Mouse (Mus musculus): Measurements from ENCODE around the gene Hydin. TPM values are rescaled to one million over a fixed set of nuclear protein-coding genes. Genes with fewer than 3 reads are reported as not detected.
"Not testable (repeated sequence)": the region's sequence is repeated elsewhere in the genome, so short reads cannot be mapped to it uniquely, and the experiment has no call there.

Hydin gene
- total RNA-seq, 2 experiments from 2014 or later: 0.06 TPM

DNA sequence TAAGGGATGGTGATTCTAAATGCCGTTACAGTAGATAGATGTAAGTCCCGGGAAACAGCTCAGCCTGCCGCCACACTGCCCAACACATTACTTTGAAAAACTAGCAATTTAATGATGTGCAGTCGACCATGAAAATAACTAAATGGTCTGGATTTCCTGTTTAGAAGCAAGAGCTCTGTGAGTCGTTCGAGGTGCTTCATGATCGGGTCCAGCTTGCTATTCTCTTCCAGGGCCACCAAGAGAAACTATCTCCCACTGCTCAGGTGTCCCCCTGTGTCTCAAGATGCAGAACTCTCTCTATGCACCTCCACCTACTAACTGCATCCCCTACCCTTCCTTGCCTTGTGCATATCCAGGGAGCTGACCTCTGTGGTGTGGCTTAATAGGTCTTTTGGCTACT lies 66.6 kb downstream of the Hydin start:
- DNase-seq: no peak

DNA sequence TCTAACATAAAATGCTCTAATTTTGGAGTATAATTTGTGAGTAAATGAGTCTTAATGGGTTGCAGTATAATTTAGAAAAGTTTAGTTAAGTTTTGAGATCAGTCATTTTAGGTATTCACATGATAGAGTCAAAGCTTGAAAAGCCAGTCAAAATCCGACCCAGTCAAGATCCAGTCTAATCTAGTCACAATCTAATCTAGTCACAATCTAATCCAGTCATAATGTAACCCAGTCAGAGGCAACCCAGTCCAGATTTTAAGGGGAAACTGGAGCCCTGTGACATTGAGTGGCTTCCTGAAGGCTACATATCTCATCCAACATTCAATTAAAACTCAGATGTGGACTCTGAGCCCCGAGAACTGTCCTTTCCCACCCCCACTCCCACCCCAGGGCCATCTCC lies 72.7 kb downstream of the Hydin start:
- DNase-seq: no peak

DNA sequence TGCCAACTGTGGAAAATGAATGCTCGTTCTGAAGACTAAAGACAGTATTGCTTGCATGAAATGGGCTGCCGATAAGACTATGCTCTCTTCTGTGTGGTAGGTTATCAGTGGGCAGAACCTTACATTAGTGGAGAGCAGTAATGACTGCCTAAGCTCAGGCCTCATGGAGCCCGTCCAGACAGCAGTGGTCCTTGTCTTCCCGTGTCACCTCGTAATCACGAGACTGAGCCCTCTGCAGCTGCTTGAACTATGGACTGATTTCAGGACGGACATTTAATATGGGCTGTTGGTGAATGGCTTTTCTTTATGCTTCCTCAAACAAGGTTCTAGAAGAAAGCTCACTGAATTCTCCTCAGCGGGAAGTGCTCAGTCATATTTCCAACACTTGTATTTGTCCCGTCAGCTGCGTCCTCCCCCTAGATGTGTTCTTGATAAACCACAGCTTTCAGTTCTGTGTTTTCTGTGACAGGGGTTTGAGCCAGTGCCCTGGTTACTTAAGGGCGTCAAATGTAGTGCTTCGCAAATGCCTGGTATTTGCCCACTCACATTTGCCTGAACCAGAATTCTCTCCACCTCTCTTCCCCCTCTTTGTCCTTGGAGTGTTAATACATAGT lies 73.4 kb downstream of the Hydin start:
- no peak for DNase-seq

DNA sequence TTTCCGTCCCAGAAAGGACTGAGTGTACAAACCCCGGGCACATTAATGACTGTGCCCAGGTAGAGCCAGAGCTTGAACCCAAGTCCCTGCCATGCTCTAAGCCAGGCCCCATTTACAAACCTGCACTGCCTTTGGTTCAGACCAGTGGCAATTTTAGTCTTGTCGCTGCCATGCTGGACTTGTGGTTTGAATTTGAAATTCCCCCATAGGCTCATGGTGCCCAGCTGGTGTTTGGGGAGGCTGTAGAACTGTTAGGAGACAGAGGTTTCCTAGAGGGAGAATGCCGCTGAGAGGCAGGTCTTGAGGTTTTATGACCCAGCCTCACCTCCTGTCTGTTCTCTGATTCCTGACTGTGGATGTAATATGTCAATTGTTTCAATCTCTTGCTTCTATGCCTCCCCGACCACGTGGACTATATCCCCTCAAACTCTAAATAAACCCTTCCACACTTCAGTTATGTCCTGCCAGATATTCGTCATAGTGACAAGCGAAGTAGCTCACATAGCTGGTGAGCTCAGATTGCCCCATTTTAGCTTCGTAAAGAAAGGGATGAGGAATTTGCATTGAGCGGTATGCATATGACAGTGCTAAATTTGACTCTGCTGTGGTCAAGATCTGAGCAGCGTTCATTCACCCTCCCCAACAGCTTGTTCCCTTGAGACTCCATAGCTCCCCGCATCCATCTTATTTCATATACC lies 79.1 kb downstream of the Hydin start:
- no peak for DNase-seq

DNA sequence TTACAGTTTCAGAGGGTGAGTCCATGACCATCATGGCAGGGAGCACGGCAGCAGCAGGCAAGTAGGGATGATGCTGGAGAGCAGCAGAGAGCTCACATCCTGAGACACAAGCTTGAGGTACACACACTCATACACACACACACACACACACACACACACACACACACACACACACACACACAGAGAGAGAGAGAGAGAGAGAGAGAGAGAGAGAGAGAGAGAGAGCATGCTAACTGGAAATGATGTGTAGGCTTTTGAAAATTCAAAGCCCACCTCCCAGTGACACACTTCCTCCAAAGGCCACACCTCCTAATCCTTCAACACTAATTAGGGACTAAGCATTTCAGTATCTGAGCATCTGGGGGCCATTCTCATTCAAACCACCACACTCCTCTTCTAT lies 80.1 kb downstream of the Hydin start:
- no peak for DNase-seq

DNA sequence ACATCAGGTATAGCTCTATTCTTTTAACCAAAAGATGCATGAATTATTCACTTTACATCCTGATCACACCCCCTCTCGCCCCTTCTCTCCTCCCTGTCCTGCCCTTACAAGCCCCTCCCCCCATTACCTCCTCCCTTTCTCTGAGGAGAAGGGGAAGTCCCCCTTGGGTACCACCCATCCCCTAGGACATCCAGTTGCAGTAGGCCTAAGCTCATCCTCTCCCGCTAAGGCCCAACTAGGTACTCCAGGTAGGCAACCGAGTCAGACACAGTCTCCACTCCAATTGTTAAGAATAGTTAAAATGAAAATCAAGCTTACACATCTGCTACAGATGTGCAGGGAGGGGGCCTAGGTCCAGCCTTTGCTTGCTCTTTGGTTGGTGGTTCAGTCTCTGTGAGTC lies 83.9 kb downstream of the Hydin start:
- DNase-seq: no peak

DNA sequence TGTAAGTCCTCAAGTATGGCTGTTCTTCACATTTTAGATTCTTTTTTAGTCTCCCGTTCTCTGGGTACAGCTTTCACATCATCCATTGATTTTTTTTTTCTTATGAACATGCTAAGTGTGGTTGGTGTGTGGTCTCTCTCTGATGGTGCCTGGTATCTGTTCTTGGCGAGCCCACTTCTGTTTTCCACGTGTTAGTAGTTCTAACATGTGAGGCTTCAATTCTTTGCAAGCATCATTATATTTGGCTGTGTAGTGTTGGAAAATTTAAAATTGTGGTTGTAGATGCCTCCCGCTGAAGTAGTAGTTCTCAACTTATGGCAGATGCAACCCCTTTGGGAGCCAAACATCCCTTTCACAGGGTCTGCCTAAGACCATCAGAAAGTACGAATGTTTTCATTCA lies 85.1 kb downstream of the Hydin start:
- no peak for DNase-seq

DNA sequence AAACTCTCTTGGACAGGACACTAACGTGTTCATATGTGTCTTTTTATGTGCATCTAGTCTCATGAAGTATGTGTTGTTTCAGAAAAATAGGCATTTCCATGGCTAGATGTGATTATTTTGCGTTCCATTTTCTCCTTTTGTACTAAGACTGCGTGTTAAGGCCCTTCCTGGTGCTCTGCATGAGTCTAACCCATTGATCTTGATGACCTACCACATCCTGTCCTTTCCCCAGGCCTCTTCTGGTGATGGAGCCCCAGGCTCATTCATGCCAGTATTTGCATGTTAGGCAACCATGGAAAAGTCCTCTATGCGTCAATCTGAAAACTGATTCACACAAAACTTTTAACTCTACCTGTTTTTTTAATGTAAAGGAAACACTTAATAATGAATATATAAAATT lies 96.2 kb downstream of the Hydin start:
- no peak for DNase-seq

DNA sequence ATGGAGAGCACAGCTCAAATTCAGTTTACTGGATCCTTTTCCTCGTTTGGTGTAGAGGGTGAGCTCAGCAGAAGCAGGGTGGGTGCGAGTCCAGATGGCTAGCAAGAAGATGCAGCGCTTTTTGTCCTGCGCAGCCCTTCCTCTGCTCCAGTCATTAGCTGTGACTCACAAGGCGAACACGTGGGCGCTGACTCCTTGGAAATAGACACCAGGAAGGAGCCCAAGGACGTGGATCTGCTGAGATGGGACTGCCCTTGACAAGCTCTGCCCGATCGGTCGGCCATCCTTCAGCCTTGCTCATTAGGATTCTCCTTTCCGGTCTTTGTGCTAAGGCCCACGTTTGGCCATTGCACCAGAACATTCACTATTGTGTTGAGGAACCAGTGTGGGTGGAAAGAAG lies 106.1 kb downstream of the Hydin start:
- DNase-seq: peak; percentile 62

DNA sequence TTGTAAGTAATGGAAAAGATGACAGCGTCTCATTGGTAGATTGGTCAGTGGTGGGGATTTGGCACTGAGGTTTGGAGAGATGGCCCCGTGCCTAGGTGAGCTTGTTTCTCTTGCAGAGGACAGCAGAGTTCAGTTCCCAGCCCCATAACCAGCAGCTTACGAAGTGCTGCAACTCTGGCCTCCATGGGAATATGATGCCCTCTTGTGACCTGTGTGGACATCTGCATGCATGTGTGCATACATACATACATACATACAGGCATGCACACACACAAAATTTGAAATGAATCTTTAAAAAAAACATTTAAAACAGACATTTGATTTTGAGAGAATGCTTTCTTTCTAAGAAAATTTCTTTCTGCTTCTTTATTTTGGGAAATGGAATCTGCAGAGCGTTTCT lies 106.9 kb downstream of the Hydin start:
- no peak for DNase-seq

DNA sequence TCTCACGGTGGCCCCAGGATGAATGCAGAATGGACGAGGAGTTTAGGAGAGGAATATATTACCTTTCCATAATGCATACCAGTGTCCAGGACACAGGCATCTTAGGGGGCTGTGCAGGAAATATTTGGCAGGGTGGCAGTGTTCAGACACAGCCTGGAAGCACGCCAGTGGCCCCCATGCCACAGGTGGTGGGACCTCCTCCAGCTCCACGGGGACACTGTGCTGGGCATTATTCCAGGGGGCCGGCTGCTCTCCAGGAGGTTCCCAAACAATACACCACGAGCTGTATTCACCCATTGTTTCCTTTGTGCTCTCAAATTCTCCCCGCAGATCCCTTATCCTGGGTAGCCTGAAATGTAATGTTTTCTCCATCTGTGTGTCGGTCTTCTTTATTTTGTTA lies 116.0 kb downstream of the Hydin start:
- no peak for DNase-seq

DNA sequence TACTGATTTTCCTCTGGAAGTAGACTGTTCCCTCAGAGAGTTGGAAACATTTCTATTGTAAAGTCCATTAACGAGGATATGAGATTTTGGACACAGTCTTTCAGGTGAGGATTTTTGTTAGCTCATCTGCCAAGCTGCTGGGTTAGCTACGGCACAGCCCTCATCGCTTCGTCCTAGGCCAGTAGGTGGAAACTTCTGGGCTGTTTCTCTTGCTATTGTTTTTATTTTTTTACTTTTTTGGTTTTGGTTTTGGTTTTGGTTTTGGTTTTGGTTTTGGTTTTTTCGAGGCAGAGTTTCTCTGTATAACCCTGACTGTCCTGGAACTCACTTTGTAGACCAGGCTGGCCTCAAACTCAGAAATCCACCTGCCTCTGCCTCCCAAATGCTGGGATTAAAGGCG lies 117.9 kb downstream of the Hydin start:
- DNase-seq: not testable (repeated sequence)

DNA sequence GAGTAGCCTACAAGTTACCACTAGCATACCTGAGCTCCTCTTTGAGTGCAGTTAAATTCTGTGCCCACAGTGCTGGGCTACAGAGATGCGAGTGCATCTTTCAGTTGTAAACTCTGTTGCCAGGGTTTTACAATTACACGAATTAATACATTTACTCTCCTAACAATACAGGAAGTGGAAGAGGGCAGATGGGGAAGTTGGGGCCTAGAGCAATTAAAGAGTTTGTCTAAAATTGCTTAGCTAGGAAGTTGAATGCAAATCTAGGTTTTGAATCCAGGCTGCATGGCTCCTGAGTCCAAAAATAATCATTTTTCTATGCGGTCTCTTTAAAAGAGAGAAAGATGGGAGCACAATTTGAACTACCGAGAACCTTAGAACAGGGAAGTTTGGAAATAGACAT lies 128.9 kb downstream of the Hydin start:
- DNase-seq: no peak

DNA sequence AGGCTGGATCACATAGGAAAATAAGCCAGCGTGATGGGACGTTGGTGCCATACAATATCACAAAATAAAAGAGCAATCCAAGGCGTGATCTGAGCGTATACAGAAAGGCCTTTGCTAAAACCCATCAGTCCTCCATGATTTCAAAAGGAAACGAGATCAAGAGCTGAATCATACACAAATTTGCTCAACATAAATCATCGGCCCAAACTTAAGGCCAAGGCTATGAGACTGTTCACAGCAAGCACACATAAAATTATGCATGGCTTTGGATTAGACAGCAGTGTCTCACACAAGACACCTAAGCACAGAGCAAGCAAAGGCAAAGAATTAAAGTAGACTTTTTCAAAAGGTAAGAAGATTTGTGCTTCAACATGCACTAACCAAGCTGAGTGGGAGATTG lies 133.8 kb downstream of the Hydin start:
- peak; percentile 18 for DNase-seq

DNA sequence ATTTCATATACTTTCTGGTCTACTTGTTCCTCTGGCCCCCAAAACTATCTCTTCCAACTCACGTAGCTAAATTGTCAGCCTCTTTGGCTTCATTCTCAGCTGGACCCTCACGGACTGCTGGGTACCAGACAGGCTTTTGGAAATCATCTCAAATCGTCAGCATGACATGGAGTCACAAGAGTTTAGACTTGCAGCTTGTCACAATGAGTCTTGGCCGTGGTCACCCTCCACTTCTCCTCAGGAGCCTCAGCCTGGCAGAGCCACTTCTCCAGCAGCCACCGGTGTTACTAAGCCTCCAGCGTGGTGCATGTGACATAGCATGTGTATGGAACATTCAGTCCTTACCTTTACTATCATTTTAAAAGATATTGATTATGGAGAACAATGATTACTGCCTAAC lies 135.5 kb downstream of the Hydin start:
- DNase-seq: no peak

DNA sequence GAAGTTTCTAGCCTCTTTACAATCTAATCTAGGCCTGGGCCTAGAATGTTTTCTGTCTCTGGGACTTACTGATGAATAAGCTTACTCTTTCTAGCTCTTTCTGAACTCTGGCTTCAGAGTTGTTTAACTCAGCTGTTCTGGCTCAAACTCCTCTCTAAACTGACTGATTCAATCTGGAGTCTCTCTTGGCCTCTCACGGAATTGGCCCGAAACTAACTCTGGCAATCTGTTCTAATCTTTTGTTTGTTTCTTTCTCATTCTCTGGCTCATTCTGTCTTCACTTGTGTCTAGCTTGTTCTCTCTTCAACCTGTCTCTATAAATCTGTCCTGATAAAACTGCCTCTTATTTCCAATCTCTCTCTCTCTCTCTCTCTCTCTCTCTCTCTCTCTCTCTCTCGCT lies 137.7 kb downstream of the Hydin start:
- no peak for DNase-seq

DNA sequence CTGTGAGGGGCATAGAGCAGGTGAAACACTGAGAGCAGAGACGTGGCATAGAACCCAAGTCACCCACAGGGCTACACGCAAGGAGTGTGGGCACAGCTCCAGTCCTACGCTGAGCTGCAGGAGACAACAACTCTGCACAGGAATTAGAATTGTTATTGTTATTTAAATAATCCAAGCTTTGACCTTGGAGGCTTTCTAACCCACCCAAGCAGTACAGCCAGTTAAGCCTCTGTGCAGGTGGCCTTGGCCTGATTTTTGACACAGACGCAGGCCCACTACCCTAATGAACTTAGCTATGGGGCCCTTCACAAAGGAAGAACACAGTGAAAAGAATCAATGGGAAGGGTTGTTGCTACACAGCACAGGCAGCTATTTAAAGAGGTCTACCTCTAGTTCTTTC lies 148.3 kb downstream of the Hydin start:
- DNase-seq: no peak

DNA sequence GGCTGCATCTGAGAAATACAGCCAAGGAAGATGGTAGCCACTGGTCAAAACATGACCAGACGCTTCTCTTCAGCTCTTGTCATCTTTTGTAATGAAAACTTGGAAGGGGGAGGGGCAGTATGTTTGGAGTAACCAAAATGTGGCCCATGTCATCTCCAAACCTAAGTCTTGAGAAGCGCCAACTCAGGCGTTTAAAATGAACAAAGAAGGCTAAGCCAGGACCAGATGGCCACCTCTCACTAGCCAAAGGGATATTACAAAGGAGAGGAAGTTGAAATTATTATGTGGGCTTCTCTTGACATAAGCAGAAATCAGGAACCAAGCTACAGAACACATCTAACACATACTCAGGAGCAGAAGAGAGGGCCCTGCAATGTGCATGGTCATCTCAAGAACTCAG lies 150.2 kb downstream of the Hydin start:
- DNase-seq: no peak

DNA sequence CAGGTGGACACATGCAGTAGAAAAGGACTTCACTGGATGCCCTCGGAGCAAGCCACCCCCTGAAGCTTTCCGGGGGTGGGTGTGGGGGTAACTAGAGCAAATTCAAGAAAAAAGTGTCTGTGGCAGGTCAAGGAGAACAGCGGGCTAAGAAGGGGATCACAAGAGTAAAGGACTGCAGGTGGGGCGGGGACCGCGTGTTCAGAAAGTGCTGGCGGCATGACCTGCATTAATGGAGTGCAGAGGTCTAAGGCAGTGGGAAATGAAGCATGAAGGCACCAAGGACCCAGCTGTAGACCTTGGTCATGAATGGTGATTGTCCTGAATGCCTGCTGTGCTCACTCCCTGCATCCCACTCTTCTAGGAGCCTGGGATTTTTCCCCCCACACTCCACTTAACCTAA lies 151.0 kb downstream of the Hydin start:
- no peak for DNase-seq

DNA sequence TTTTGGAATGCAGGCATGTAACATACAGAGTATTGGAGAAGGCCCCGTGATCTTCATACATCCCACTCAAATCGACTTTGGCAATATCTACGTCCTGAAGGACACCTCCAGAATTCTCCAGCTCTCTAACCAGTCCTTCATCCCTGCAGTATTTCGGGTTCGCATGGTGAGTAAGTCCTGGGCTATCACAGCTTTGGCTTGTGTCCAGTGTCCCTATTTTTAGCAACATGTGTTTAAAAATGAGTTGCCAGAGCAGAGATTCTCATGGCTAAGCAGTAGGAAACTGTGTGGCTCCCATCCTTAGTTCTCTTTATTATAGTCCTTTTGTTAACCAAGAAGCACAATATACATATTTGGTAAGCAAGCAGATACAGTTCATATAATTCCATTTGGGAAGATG lies 152.9 kb downstream of the Hydin start:
- DNase-seq: peak; percentile 43

DNA sequence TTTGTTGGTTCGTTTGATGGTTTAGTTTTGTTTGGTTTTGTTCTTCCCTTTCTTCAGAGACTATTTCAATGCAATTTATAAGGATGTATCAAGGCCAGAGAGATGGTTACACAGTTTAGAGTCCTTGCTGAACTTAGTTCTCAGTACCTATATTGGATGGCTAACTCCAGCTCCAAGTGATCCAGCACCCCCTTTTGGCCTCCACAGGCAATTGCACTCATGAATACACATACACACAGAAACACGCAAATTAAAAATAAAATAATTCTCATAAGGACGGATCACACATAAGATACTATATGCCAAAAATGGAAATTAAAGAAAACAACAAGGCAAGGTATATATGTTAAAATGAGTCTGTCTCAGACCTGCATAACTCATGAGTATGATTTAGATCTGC lies 153.4 kb downstream of the Hydin start:
- DNase-seq: no peak

DNA sequence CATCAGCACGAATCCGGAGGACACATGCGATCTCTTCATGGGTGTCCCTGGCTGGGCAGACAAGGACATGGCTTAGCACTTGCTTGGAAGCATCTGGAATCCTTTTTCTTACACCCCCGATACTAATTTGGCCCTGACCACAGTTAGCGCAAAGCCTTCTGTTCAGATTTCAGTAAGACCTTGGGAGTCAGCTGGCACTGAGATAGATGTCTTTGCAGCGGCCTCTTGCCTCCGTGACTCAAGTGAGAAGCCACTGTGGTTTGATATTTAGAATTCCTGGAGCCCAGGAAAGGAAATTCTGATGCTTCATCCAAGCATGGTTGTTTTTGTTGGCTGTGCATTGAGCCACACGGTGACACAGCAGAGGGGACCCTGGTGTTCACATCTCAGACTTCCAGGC lies 157.4 kb downstream of the Hydin start:
- peak; percentile 19 for DNase-seq

DNA sequence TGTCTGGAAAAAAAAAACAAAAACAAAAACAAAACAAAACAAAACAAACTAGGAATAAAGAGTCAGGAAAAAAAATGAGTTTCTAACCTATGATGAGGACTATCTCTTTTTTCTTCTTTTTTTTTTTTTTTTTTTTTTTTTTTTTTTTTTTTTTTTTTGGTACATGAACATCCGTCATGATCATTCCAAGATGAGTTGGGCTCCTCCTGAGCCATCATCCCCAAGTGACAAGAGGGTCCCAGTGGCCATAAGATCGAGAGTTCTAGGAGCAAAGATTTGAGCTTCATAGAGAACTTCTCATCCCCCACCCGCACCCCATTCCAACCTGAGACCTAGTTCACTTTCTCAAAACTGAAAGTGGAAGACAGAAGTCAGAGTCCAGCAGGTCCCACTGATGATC lies 164.6 kb downstream of the Hydin start:
- no peak for DNase-seq

DNA sequence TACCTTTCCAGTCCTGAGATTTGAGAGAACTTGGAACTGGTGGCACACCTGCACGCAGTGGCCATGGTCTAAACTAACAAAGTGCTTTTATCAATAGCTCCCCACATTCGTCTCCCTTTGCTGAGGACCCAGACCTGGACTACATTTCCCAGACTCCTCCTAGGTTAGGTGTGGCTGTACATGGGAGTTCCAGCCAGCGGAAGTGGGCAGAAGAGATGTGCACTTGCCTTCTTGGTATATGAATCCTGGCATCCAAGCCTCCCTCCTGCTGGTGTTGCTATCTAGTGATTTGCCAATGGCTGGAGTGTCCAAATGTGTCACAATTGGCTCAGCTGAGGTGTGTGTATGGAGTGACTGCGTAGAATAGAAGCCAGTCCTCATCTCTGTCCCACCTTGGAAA lies 173.8 kb downstream of the Hydin start:
- no peak for DNase-seq

DNA sequence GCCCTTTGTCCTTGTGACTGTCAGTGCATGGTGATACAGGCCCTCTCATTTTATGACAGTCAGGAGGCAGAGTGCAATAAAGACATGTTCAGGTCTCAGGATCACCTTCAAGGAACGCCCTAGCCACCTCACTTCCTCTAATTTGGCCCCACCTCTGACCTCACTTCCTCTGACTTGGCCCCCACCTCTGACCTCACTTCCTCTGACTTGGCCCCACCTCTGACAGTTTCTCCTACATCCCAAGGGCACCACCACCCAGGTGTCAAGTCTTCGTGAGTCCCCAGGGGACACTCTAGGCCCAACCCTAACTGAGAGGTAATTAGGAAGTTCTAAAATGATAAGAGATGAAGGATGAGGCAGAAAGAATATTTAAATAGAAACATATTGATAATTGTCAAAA lies 177.5 kb downstream of the Hydin start:
- DNase-seq: no peak
